Mouse (Mus musculus): Measurements from ENCODE around the gene Ptprd. TPM values are rescaled to one million over a fixed set of nuclear protein-coding genes. Genes with fewer than 3 reads are reported as not detected.

The Ptprd gene
- total and polyA plus RNA-seq, 3 experiments = 0.30 to 0.66 TPM; not detected in 1

DNA sequence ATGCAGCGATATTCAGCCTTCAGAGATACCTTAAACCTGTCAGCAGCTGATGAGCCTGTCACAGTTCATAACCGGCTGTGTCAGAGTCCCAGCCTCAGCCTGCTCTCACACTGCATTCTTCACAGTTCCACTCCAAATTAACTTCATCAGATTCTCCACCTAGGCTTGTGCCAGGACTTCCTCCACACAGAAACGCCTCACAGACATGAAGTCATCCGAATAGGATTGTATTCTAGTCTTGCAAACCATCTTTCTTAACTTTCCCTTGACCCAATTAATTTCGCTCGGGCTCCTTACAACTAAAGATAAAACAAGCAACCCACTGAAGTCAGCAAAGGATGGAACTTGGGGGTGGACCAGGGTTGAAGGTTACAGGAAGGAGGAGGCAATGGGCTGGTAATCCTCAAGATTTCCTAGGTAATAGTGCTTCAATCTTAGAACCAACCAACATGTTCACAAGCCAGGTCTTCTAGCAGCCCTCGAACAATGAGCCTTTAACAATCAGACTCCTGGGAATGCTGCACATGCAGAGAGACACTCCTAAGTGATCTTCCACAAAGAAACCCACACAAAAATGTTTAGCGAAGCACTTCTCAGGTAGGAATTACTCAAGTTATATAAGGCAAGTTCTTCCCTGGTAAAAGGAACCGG is 758 bp downstream of the Ptprd start:
- no peak overlapping the region for H3K4me3 ChIP-seq (ENCODE audit: low read depth, low read length)
- peaks cover 14% of the 10 kb centered on the region; the same call in 1 of the 2 replicates for H3K9me3 ChIP-seq (replicated peaks)
- no peaks in the 10 kb centered on the region for H3K27me3 ChIP-seq (ENCODE audit: insufficient read depth, low read length)
- no peaks in the 10 kb centered on the region for H3K36me3 ChIP-seq (replicated peaks)
- no peak for TF ChIP-seq GATA1 (IDR thresholded peaks at IDR 0.05; ENCODE audit: borderline replicate concordance, low read length)
- no peak for ATAC-seq (ENCODE audit: extremely low read depth, insufficient number of reproducible peaks, low FRiP score, poor library complexity, severe bottlenecking)
- no peak for DNase-seq (ENCODE audit: low spot score)
- no peaks in the 10 kb centered on the region for H3K4me1 ChIP-seq (ENCODE audit: insufficient read depth, low read depth, low read length)

DNA sequence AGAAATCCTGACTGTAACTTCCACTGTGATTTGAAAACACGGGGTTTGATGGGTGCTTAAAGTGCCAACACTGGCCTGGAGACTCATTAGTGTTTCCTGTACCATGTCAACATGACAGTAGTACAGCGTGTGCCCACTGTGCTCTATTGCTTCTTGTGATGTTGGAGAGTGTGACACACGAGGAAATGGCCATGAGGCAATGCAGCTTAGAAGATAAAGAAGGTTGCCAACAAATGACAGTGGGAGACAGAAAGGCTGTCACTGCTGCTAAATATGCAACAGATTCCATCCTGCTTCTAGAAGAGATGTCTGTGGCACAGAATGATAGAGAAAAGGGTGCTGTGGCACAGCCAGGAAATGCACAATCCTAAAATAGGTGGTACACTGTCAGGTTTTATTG is 6.7 kb downstream of the Ptprd start:
- Histone ChIP-seq H3K36me3 (replicated peaks) (no peaks in the 10 kb centered on the region), H3K27me3 (ENCODE audit: insufficient read depth, low read length) (no peaks in the 10 kb centered on the region), H3K4me1 (ENCODE audit: insufficient read depth, low read depth, low read length) (no peaks in the 10 kb centered on the region), H3K9me3 (replicated peaks) (no peaks in the 10 kb centered on the region), H3K4me3 (ENCODE audit: low read depth, low read length) (no peak overlapping the region)
- DNase-seq (ENCODE audit: low spot score) = no peak
- ATAC-seq (ENCODE audit: extremely low read depth, insufficient number of reproducible peaks, low FRiP score, poor library complexity, severe bottlenecking) = no peak
- no peak for TF ChIP-seq CTCF (IDR thresholded peaks at IDR 0.05; ENCODE audit: low read depth, low read length)
- TF ChIP-seq TAL1 (conservative IDR thresholded peaks at IDR 0.05; ENCODE audit: low read depth, low read length) = no peak
- TF ChIP-seq GATA2 (IDR thresholded peaks at IDR 0.05; ENCODE audit: borderline replicate concordance, low read depth, low read length) = no peak
- no peak for TF ChIP-seq GATA1 (IDR thresholded peaks at IDR 0.05; ENCODE audit: borderline replicate concordance, low read length)
- no peak for TF ChIP-seq POLR2AphosphoS5 (IDR thresholded peaks at IDR 0.05; ENCODE audit: insufficient replicate concordance, low read depth, low read length)

DNA sequence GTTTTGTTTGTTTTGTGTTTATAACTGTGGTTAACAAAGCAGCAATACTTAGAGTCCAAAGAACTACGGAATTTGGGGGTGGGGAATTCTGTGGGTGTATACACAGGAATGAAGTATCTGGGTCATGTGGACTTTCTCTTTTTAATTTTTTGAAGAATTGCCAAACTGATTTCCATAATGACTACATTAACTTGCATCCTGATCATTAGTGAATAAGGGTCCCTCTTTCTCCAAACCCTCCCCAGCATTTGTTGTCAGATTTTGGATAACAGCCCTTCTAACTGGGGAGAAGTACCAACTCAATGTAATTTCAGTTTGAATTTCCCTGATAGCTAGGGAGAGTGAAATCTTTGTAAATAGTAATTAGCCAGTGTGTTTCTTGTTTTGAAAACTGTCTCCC is 43.3 kb downstream of the Ptprd start:
- Histone ChIP-seq H3K4me3 (ENCODE audit: low read depth, low read length) (no peak overlapping the region), H3K9me3 (replicated peaks) (0 out of 2 replicates have a peak, but pooled peaks cover 2% of the 10 kb centered on the region), H3K4me1 (ENCODE audit: insufficient read depth, low read depth, low read length) (no peaks in the 10 kb centered on the region), H3K27me3 (ENCODE audit: insufficient read depth, low read length) (no peaks in the 10 kb centered on the region), H3K36me3 (replicated peaks) (no peaks in the 10 kb centered on the region)
- no peak for ATAC-seq (ENCODE audit: extremely low read depth, insufficient number of reproducible peaks, low FRiP score, poor library complexity, severe bottlenecking)
- TF ChIP-seq POLR2AphosphoS5 (IDR thresholded peaks at IDR 0.05; ENCODE audit: insufficient replicate concordance, low read depth, low read length) = no peak
- no peak for TF ChIP-seq GATA2 (IDR thresholded peaks at IDR 0.05; ENCODE audit: borderline replicate concordance, low read depth, low read length)
- TF ChIP-seq GATA1 (IDR thresholded peaks at IDR 0.05; ENCODE audit: borderline replicate concordance, low read length) = no peak
- no peak for TF ChIP-seq TAL1 (conservative IDR thresholded peaks at IDR 0.05; ENCODE audit: low read depth, low read length)
- no peak for TF ChIP-seq CTCF (IDR thresholded peaks at IDR 0.05; ENCODE audit: low read depth, low read length)
- DNase-seq (ENCODE audit: low spot score) = no peak

DNA sequence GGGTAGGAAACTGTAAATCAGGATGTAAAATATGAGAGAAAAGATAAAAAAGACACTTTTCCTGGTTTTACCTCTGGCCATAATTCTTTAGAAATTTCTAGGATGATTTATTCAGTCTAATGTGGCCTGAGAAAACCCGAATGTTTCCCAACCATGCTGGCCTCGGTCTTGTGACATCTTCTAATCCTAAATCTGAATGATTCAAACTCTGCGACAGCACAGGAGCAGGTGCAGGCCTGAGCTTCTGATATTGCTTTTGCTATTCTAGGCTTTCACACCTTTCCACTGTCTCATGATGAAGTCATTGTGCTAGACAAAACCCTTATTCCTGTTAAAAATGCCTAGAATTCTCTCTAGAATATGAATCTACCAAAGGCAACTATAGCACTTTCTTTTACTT is 51.3 kb downstream of the Ptprd start:
- no peak for TF ChIP-seq TAL1 (conservative IDR thresholded peaks at IDR 0.05; ENCODE audit: low read depth, low read length)
- TF ChIP-seq CTCF (IDR thresholded peaks at IDR 0.05; ENCODE audit: low read depth, low read length) = no peak
- TF ChIP-seq GATA2 (IDR thresholded peaks at IDR 0.05; ENCODE audit: borderline replicate concordance, low read depth, low read length) = no peak
- no peak for TF ChIP-seq GATA1 (IDR thresholded peaks at IDR 0.05; ENCODE audit: borderline replicate concordance, low read length)
- H3K27me3 ChIP-seq (ENCODE audit: insufficient read depth, low read length) = no peaks in the 10 kb centered on the region
- ATAC-seq (ENCODE audit: extremely low read depth, insufficient number of reproducible peaks, low FRiP score, poor library complexity, severe bottlenecking) (no peak), DNase-seq (ENCODE audit: low spot score) (no peak)
- H3K4me1 ChIP-seq (ENCODE audit: insufficient read depth, low read depth, low read length) = no peaks in the 10 kb centered on the region
- no peak overlapping the region for H3K4me3 ChIP-seq (ENCODE audit: low read depth, low read length)
- no peaks in the 10 kb centered on the region for H3K9me3 ChIP-seq (replicated peaks)
- H3K36me3 ChIP-seq (replicated peaks) = no peaks in the 10 kb centered on the region

DNA sequence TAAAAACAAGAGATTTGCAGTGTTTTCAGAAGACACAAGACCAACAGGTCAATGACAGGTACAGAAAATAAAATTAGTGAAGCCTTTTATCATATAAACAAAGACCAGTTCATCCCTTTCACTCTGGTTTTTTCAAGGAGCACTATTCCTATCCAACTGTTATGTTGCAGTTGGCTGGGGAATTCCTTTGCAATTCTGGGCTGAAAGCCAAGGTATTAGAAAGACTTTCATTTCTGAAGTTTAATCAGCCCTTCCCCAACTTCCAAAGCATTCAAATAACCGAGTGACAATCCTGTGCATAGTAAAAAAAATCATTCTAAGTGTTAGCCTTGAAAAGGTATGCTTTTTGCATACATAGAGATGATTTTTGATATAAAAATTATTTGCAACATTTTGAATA is 61.2 kb downstream of the Ptprd start:
- no peaks in the 10 kb centered on the region for H3K27me3 ChIP-seq (ENCODE audit: insufficient read depth, low read length)
- no peak for DNase-seq (ENCODE audit: low spot score)
- TF ChIP-seq GATA2 (IDR thresholded peaks at IDR 0.05; ENCODE audit: borderline replicate concordance, low read depth, low read length) (no peak), CTCF (IDR thresholded peaks at IDR 0.05; ENCODE audit: low read depth, low read length) (no peak), TAL1 (conservative IDR thresholded peaks at IDR 0.05; ENCODE audit: low read depth, low read length) (no peak), GATA1 (IDR thresholded peaks at IDR 0.05; ENCODE audit: borderline replicate concordance, low read length) (no peak), POLR2AphosphoS5 (IDR thresholded peaks at IDR 0.05; ENCODE audit: insufficient replicate concordance, low read depth, low read length) (no peak)
- H3K4me1 ChIP-seq (ENCODE audit: insufficient read depth, low read depth, low read length) = no peaks in the 10 kb centered on the region
- no peaks in the 10 kb centered on the region for H3K9me3 ChIP-seq (replicated peaks)
- H3K36me3 ChIP-seq (replicated peaks) = no peaks in the 10 kb centered on the region
- no peak overlapping the region for H3K4me3 ChIP-seq (ENCODE audit: low read depth, low read length)
- no peak for ATAC-seq (ENCODE audit: extremely low read depth, insufficient number of reproducible peaks, low FRiP score, poor library complexity, severe bottlenecking)

DNA sequence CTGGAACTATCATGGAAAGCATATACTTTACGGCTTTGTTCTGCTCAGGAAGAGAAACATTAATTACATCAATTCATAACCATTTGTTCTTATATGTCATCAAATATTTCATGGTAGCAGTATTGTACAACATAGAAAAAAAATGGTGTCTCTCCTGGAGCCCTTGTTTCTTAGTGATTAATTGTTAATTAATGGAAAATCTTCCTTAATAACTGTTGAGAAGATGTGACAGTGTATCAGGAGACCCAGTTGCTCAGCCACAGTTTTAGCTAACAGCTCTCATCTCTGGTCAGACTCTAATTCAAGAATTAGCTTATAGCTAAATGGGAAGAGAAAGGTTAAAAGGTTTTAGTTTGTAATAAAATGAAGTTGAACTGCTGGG is 69.0 kb downstream of the Ptprd start:
- no peak for TF ChIP-seq GATA1 (IDR thresholded peaks at IDR 0.05; ENCODE audit: borderline replicate concordance, low read length)
- no peak for TF ChIP-seq CTCF (IDR thresholded peaks at IDR 0.05; ENCODE audit: low read depth, low read length)
- no peak for TF ChIP-seq POLR2AphosphoS5 (IDR thresholded peaks at IDR 0.05; ENCODE audit: insufficient replicate concordance, low read depth, low read length)
- TF ChIP-seq TAL1 (conservative IDR thresholded peaks at IDR 0.05; ENCODE audit: low read depth, low read length) = no peak
- TF ChIP-seq GATA2 (IDR thresholded peaks at IDR 0.05; ENCODE audit: borderline replicate concordance, low read depth, low read length) = no peak
- no peak for ATAC-seq (ENCODE audit: extremely low read depth, insufficient number of reproducible peaks, low FRiP score, poor library complexity, severe bottlenecking)
- H3K4me1 ChIP-seq (ENCODE audit: insufficient read depth, low read depth, low read length) = no peaks in the 10 kb centered on the region
- no peak for DNase-seq (ENCODE audit: low spot score)
- H3K9me3 ChIP-seq (replicated peaks) = no peaks in the 10 kb centered on the region
- no peaks in the 10 kb centered on the region for H3K27me3 ChIP-seq (ENCODE audit: insufficient read depth, low read length)
- no peak overlapping the region for H3K4me3 ChIP-seq (ENCODE audit: low read depth, low read length)
- no peaks in the 10 kb centered on the region for H3K36me3 ChIP-seq (replicated peaks)

Measured in G1E (cell line).